In the genomic region with DNA sequence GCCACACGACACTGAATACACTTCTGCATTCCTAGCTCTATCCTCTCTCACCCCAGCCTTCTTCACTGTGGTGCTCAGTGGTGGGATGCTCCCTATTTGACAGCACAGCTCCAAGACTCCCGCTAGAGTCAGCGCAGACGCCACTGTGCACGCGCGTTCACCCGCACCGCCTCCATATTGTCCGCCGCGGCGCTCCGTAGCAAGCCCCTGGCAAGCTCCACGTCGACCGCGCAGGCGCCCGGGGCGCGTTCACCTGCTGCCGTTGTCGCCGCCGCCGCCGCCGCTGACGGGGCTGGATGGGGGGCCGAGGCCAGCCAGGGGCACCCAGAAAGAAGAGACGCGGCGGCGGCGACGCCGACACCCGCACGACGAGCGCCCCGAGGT, we compare ENCODE assay signal across 8 mouse cellular contexts. TPM values are rescaled to one million over a fixed set of nuclear protein-coding genes. Genes with fewer than 3 reads are reported as not detected.
DNase-seq lines count a peak whose midpoint lies in the region; ATAC-seq lines count a peak whose summit lies in the region.

A gene (plus strand): TSS at position 248 of the 384 bp plus-strand sequence.

- H3K27me3 ChIP-seq in erythroblast, embryonic 14.5 days (ENCODE audit: control insufficient read depth): no peaks in the 10 kb centered on the region
- no peaks in the 10 kb centered on the region for H3K27me3 ChIP-seq in heart, embryonic 11.5 days (ENCODE audit: control insufficient read depth, insufficient read depth, low read length)
- no peaks in the 10 kb centered on the region for H3K27me3 ChIP-seq in kidney, embryonic 16.5 days (ENCODE audit: insufficient read depth, low read length)

- under 1% methylated on average over 43 of the region's 43 CpGs for WGBS in heart, embryonic 11.5 days (ENCODE audit: insufficient replicate concordance)
- WGBS in kidney, embryonic 16.5 days: under 1% methylated on average over 43 of the region's 43 CpGs

- H3K4me1 ChIP-seq in erythroblast, embryonic 14.5 days (ENCODE audit: control insufficient read depth): peaks cover 34% of the 10 kb centered on the region
- H3K4me1 ChIP-seq in heart, embryonic 11.5 days (ENCODE audit: control insufficient read depth, insufficient read depth, low read length): peaks cover 27% of the 10 kb centered on the region
- peaks cover 38% of the 10 kb centered on the region for H3K4me1 ChIP-seq in kidney, embryonic 16.5 days (ENCODE audit: insufficient read depth, low read length)

- peak within 1 kb of the TSS; percentile 84 for H3K4me2 ChIP-seq in heart, embryonic 11.5 days
- peak within 1 kb of the TSS; percentile 91 for H3K4me2 ChIP-seq in kidney, embryonic 16.5 days (replicated peaks; ENCODE audit: low read depth, low read length)

- H3K36me3 ChIP-seq in erythroblast, embryonic 14.5 days (ENCODE audit: control insufficient read depth): peaks cover 6% of the 10 kb centered on the region
- no peaks in the 10 kb centered on the region for H3K36me3 ChIP-seq in heart, embryonic 11.5 days (ENCODE audit: control insufficient read depth, insufficient read depth, low read length)
- no peaks in the 10 kb centered on the region for H3K36me3 ChIP-seq in kidney, embryonic 16.5 days (ENCODE audit: insufficient read depth, low read length)

- peak; percentile 77; the same call in 1 of the 2 replicates for ATAC-seq in heart, embryonic 11.5 days (replicated peaks; ENCODE audit: insufficient number of reproducible peaks, low FRiP score, low TSS enrichment)
- ATAC-seq in kidney, embryonic 16.5 days (ENCODE audit: low FRiP score, low TSS enrichment): peak; percentile 84
- peak; percentile 77 for ATAC-seq in monocyte, adult 5-6 weeks (replicated peaks; ENCODE audit: insufficient number of reproducible peaks, low FRiP score, low TSS enrichment, poor library complexity, severe bottlenecking)

- peak within 1 kb of the TSS; percentile 92 for H3K9ac ChIP-seq in heart, embryonic 11.5 days (ENCODE audit: low read depth, low read length)
- H3K9ac ChIP-seq in kidney, embryonic 16.5 days (replicated peaks; ENCODE audit: low read length): peak within 1 kb of the TSS; percentile 95

- H3K4me3 ChIP-seq in erythroblast, embryonic 14.5 days (replicated peaks): peak within 1 kb of the TSS; percentile 92
- peak within 1 kb of the TSS; percentile 88 for H3K4me3 ChIP-seq in heart, embryonic 11.5 days (ENCODE audit: low read depth, low read length)
- H3K4me3 ChIP-seq in kidney, embryonic 16.5 days (ENCODE audit: low read length): peak within 1 kb of the TSS; percentile 96

- DNase-seq in CD4-positive helper T cell, adult 2 months (ENCODE audit: low read depth, low spot score): peak; percentile 86
- peak; percentile 78 for DNase-seq in brain, embryonic 18.5 days (ENCODE audit: low read depth, low spot score)
- peak; percentile 87 for DNase-seq in liver
- DNase-seq in spleen, postnatal 36 days (ENCODE audit: low spot score in 2 of 2): peak; percentile 84 to 85

- no peaks in the 10 kb centered on the region for H3K9me3 ChIP-seq in erythroblast, embryonic 14.5 days (ENCODE audit: control insufficient read depth, low read length)
- no peaks in the 10 kb centered on the region for H3K9me3 ChIP-seq in heart, embryonic 11.5 days (replicated peaks; ENCODE audit: control insufficient read depth, low read length)
- no peaks in the 10 kb centered on the region for H3K9me3 ChIP-seq in kidney, embryonic 16.5 days (ENCODE audit: low read length)

- peak within 1 kb of the TSS; percentile 57 for H3K27ac ChIP-seq in heart, embryonic 11.5 days (ENCODE audit: low read depth, low read length)
- H3K27ac ChIP-seq in kidney, embryonic 16.5 days (ENCODE audit: low read length): peak within 1 kb of the TSS; percentile 86

RNA-seq across cellular contexts. Expression of the gene that starts here (rescaled TPM):
- polyA plus RNA-seq in erythroblast, embryonic 14.5 days (2012): 0.88 and 0.92 TPM in 2 replicates
- 64.2 and 64.9 TPM in 2 replicates for polyA plus RNA-seq in heart, embryonic 11.5 days (2014; fragmentation: Nextera tagmentation; extraction: Ambion mirVana)
- polyA plus RNA-seq in kidney, embryonic 16.5 days (2015; fragmentation: Nextera tagmentation; extraction: Ambion mirVana): 55.1 and 63.6 TPM in 2 replicates
- total RNA-seq in monocyte, adult 5-6 weeks (2017): 97.5 to 187 TPM (median 99.7 TPM) in 3 replicates

Comparison
In these comparisons a context has a peak if more than half of its experiments do, and no peak if none do; other contexts are left out.
1. Peak in every context shown above with its lines: DNase-seq, ATAC-seq, H3K4me3 ChIP-seq and H3K27ac ChIP-seq.
2. RNA of the gene that starts here (polyA plus RNA-seq): 64.2 to 64.9 TPM in heart, embryonic 11.5 days and 55.1 to 63.6 TPM in kidney, embryonic 16.5 days; 0.88 to 0.92 TPM in erythroblast, embryonic 14.5 days; every median in the first group is over 10 times any median in the second.